In genomic region chr11:68500949-68501350, GRCm38 (mm10) we compare ENCODE assay signal across 2 mouse cellular contexts.
TF ChIP-seq lines count a peak whose summit lies in the region.

No protein-coding gene starts in this region.

TF ChIP-seq in CH12.LX, 34 proteins besides CTCF, POLR2A, EP300 and RAD21:
- TF ChIP-seq ZNF384 (IDR thresholded peaks at IDR 0.05; ENCODE audit: low read depth, low read length) = 0 out of 2 replicates have a peak, but pooled peaks have one; percentile 18
- TF ChIP-seq IRF4 (IDR thresholded peaks at IDR 0.05; ENCODE audit: low read depth, low read length) = peak; percentile 87
- peak; percentile 96 for TF ChIP-seq BHLHE40 (IDR thresholded peaks at IDR 0.05; ENCODE audit: low read depth, low read length)
- TF ChIP-seq MAFK (IDR thresholded peaks at IDR 0.05; ENCODE audit: insufficient replicate concordance, low read length) = no peak
- peak; percentile 19; the same call in 1 of the 2 replicates for TF ChIP-seq ELF1 (IDR thresholded peaks at IDR 0.05; ENCODE audit: low read depth, low read length)
- TF ChIP-seq HCFC1 (IDR thresholded peaks at IDR 0.05; ENCODE audit: low read depth, low read length) = no peak; the same call in 1 of the 2 replicates
- no peak for TF ChIP-seq JUND (conservative IDR thresholded peaks at IDR 0.05; ENCODE audit: low read depth, low read length)
- TF ChIP-seq CHD1 (IDR thresholded peaks at IDR 0.05; ENCODE audit: low read depth, low read length) = no peak; the same call in 1 of the 2 replicates
- TF ChIP-seq USF1 (IDR thresholded peaks at IDR 0.05; ENCODE audit: low read depth, low read length) = no peak
- peak; percentile 87; the same call in 1 of the 2 replicates for TF ChIP-seq MAZ (IDR thresholded peaks at IDR 0.05; ENCODE audit: low read depth, low read length)
- TF ChIP-seq NRF1 (IDR thresholded peaks at IDR 0.05; ENCODE audit: low read depth, low read length) = 0 out of 2 replicates have a peak, but pooled peaks have one; percentile 29
- TF ChIP-seq ZMIZ1 (IDR thresholded peaks at IDR 0.05; ENCODE audit: low read depth, low read length) = peak; percentile 64
- no peak for TF ChIP-seq E2F4 (IDR thresholded peaks at IDR 0.05; ENCODE audit: insufficient replicate concordance, low read depth, low read length)
- TF ChIP-seq TCF12 (IDR thresholded peaks at IDR 0.05; ENCODE audit: low read depth, low read length) = peak; percentile 97
- TF ChIP-seq KAT2A (IDR thresholded peaks at IDR 0.05; ENCODE audit: insufficient replicate concordance, low read length) = 0 out of 2 replicates have a peak, but pooled peaks have one; percentile 30
- TF ChIP-seq ZKSCAN1 (IDR thresholded peaks at IDR 0.05; ENCODE audit: borderline replicate concordance, low read depth, low read length) = no peak
- no peak for TF ChIP-seq PAX5 (IDR thresholded peaks at IDR 0.05; ENCODE audit: low read length)
- TF ChIP-seq NELFE (IDR thresholded peaks at IDR 0.05; ENCODE audit: low read depth, low read length) = peak; percentile 49; the same call in 1 of the 2 replicates
- TF ChIP-seq ZC3H11A (IDR thresholded peaks at IDR 0.05; ENCODE audit: low read depth, low read length) = no peak
- 0 out of 2 replicates have a peak, but pooled peaks have one; percentile 43 for TF ChIP-seq MYC (IDR thresholded peaks at IDR 0.05; ENCODE audit: low read depth, low read length)
- TF ChIP-seq SMC3 (IDR thresholded peaks at IDR 0.05; ENCODE audit: low read depth, low read length) = peak; percentile 21
- TF ChIP-seq MAX (IDR thresholded peaks at IDR 0.05; ENCODE audit: low read length) = peak; percentile 79
- TF ChIP-seq SIN3A (IDR thresholded peaks at IDR 0.05; ENCODE audit: low read length) = peak; percentile 81
- TF ChIP-seq USF2 (conservative IDR thresholded peaks at IDR 0.05; ENCODE audit: low read depth, low read length) = no peak
- peak; percentile 86; the same call in 1 of the 2 replicates for TF ChIP-seq MEF2A (IDR thresholded peaks at IDR 0.05; ENCODE audit: borderline replicate concordance, low read depth, low read length)
- peak; percentile 77; the same call in 1 of the 2 replicates for TF ChIP-seq MXI1 (IDR thresholded peaks at IDR 0.05; ENCODE audit: low read depth, low read length)
- peak; percentile 89 for TF ChIP-seq ETS1 (conservative IDR thresholded peaks at IDR 0.05; ENCODE audit: low read depth, low read length)
- TF ChIP-seq CHD2 (IDR thresholded peaks at IDR 0.05; ENCODE audit: low read length) = peak; percentile 72

TF ChIP-seq in MEL, 35 proteins besides CTCF, POLR2A, EP300 and RAD21:
- TF ChIP-seq ZKSCAN1 (IDR thresholded peaks at IDR 0.05; ENCODE audit: low read depth, low read length) (no peak), CHD2 (IDR thresholded peaks at IDR 0.05; ENCODE audit: low read length) (no peak), MXI1 (IDR thresholded peaks at IDR 0.05; ENCODE audit: low read depth, low read length) (peak; percentile 45), TCF12 (IDR thresholded peaks at IDR 0.05; ENCODE audit: low read depth, low read length) (peak; percentile 96), TAL1 (IDR thresholded peaks at IDR 0.05; ENCODE audit: low read length) (peak; percentile 82), ETS1 (IDR thresholded peaks at IDR 0.05; ENCODE audit: low read depth, low read length) (peak; percentile 93), MYB (IDR thresholded peaks at IDR 0.05; ENCODE audit: low read depth, low read length) (peak; percentile 80), RCOR1 (IDR thresholded peaks at IDR 0.05; ENCODE audit: low read depth, low read length) (peak; percentile 96), SIN3A (IDR thresholded peaks at IDR 0.05; ENCODE audit: low read length) (peak; percentile 64; the same call in 1 of the 2 replicates), UBTF (IDR thresholded peaks at IDR 0.05; ENCODE audit: borderline replicate concordance, insufficient read depth, low read depth, low read length) (no peak), POLR2AphosphoS2 (IDR thresholded peaks at IDR 0.05; ENCODE audit: low read length) (no peak), MEF2A (IDR thresholded peaks at IDR 0.05; ENCODE audit: extremely low read depth, insufficient replicate concordance, low read depth, low read length, poor library complexity, severe bottlenecking) (no peak), GATA1 (IDR thresholded peaks at IDR 0.05; ENCODE audit: low read depth, low read length) (peak; percentile 93), BHLHE40 (IDR thresholded peaks at IDR 0.05; ENCODE audit: borderline replicate concordance, low read depth, low read length) (peak; percentile 90)
